Mouse (Mus musculus) layer of hippocampus, postnatal 14 days (tissue): ENCODE data around the gene Fgfr2. TPM values are rescaled to one million over a fixed set of nuclear protein-coding genes. Genes with fewer than 3 reads are reported as not detected.

Experiments
- DNase-seq, 2 experiments: peaks; one replicate each; pipeline ENCODE4 v3.0.0; 2021 to 2022; ENCODE audit warnings: low spot score in 2 of 2, mixed read lengths in 1 of 2
- total RNA-seq, 2 experiments: library from RNA; stranded (reverse); gene quantifications; 2 replicates each; pipeline ENCODE4 v1.2.3; 2021

Fgfr2 gene
- total RNA-seq, 2 experiments from 2014 or later, result 38.3 to 40.2 TPM

GRCm38 (mm10) chr7:132356881-132357840, 766.0 kb downstream of the Fgfr2 start:
- DNase-seq, result no peak

GRCm38 (mm10) chr7:132356185-132356584, 767.0 kb downstream of the Fgfr2 start:
- no peak for DNase-seq

- DNase-seq, result no peak
These were observed 767.4 kb downstream of the Fgfr2 start for GRCm38 (mm10) chr7:132355767-132356166.

- DNase-seq, result no peak
These were observed 774.0 kb downstream of the Fgfr2 start for GRCm38 (mm10) chr7:132349075-132349572.

- no peak for DNase-seq
These were observed 775.7 kb downstream of the Fgfr2 start for GRCm38 (mm10) chr7:132347273-132348045.

- no peak for DNase-seq
These were observed 777.6 kb downstream of the Fgfr2 start for GRCm38 (mm10) chr7:132345526-132346070.

GRCm38 (mm10) chr7:132344606-132345005, 778.5 kb downstream of the Fgfr2 start:
- no peak for DNase-seq

- DNase-seq, result no peak
These were observed 779.2 kb downstream of the Fgfr2 start for GRCm38 (mm10) chr7:132343900-132344299.

GRCm38 (mm10) chr7:132343146-132343545, 780.0 kb downstream of the Fgfr2 start:
- no peak for DNase-seq

- no peak for DNase-seq
These were observed 783.9 kb downstream of the Fgfr2 start for GRCm38 (mm10) chr7:132339041-132339839.

- no peak for DNase-seq
These were observed 784.8 kb downstream of the Fgfr2 start for GRCm38 (mm10) chr7:132338350-132338749.

- no peak for DNase-seq
These were observed 785.8 kb downstream of the Fgfr2 start for GRCm38 (mm10) chr7:132337268-132337917.

- no peak for DNase-seq
These were observed 786.4 kb downstream of the Fgfr2 start for GRCm38 (mm10) chr7:132336781-132337180.

GRCm38 (mm10) chr7:132335367-132335766, 787.8 kb downstream of the Fgfr2 start:
- no peak for DNase-seq

- DNase-seq, result no peak
These were observed 790.1 kb downstream of the Fgfr2 start for GRCm38 (mm10) chr7:132333078-132333477.

GRCm38 (mm10) chr7:132332176-132332575, 791.0 kb downstream of the Fgfr2 start:
- DNase-seq, result no peak

- no peak for DNase-seq
These were observed 793.0 kb downstream of the Fgfr2 start for GRCm38 (mm10) chr7:132330179-132330578.

- DNase-seq, result no peak
These were observed 794.5 kb downstream of the Fgfr2 start for GRCm38 (mm10) chr7:132328648-132329047.

GRCm38 (mm10) chr7:132325549-132326331, 797.4 kb downstream of the Fgfr2 start:
- DNase-seq, result no peak
